7 mouse cellular contexts compared by ENCODE assay signal in genomic region chr12:8923125-8923410, GRCm38 (mm10). TPM values are rescaled to one million over a fixed set of nuclear protein-coding genes. Genes with fewer than 3 reads are reported as not detected.
DNase-seq lines count a peak whose midpoint lies in the region; ATAC-seq and TF ChIP-seq lines count a peak whose summit lies in the region.

No protein-coding gene starts in this region.

- WGBS in thymus, adult 2 months = 9% methylated on average over 5 of the region's 5 CpGs
- WGBS in heart, embryonic 12.5 days = 17% methylated on average over 5 of the region's 5 CpGs
- 25% methylated on average over 5 of the region's 5 CpGs for WGBS in liver, adult 2 months
- 31% methylated on average over 5 of the region's 5 CpGs for WGBS in neural tube, embryonic 14.5 days

- peak; percentile 16 for DNase-seq in thymus, adult 2 months
- DNase-seq in thymus, postnatal 36 days = no peak
- DNase-seq in liver, adult 2 months (ENCODE audit: extremely low read depth, low read depth, low spot score) = no peak
- DNase-seq in layer of hippocampus, postnatal 36 days = no peak

- H3K4me2 ChIP-seq in heart, embryonic 12.5 days = peak overlapping the region; percentile 95
- H3K4me2 ChIP-seq in neural tube, embryonic 14.5 days (ENCODE audit: low read depth, low read length) = peak overlapping the region; percentile 72

- TF ChIP-seq CTCF in thymus, adult 2 months (IDR thresholded peaks at IDR 0.05; ENCODE audit: borderline replicate concordance, control insufficient read depth, extremely low read depth, insufficient read depth, low read length, poor library complexity) = no peak
- TF ChIP-seq CTCF in cortical plate, adult 2 months (IDR thresholded peaks at IDR 0.05; ENCODE audit: extremely low read depth, insufficient read depth, low read length) = no peak
- TF ChIP-seq CTCF in liver, adult 2 months (IDR thresholded peaks at IDR 0.05; ENCODE audit: low read depth, low read length) = no peak

- H3K79me2 ChIP-seq in liver, adult 2 months (ENCODE audit: control insufficient read depth, insufficient read depth, low read length) = peaks cover 21% of the 10 kb centered on the region; the same call in 1 of the 2 replicates

- H3K4me1 ChIP-seq in thymus, adult 2 months (replicated peaks; ENCODE audit: control insufficient read depth, insufficient read depth, low read length) = peaks cover 4% of the 10 kb centered on the region
- H3K4me1 ChIP-seq in cortical plate, adult 2 months (ENCODE audit: control insufficient read depth, insufficient read depth, low read length) = peaks cover 4% of the 10 kb centered on the region
- H3K4me1 ChIP-seq in heart, embryonic 12.5 days (replicated peaks) = peaks cover 40% of the 10 kb centered on the region
- H3K4me1 ChIP-seq in liver, adult 2 months (ENCODE audit: control insufficient read depth, insufficient read depth, low read length) = peaks cover 18% of the 10 kb centered on the region
- H3K4me1 ChIP-seq in neural tube, embryonic 14.5 days (ENCODE audit: control insufficient read depth, insufficient read depth, low read length) = peaks cover 22% of the 10 kb centered on the region

- peak overlapping the region; percentile 78 for H3K4me3 ChIP-seq in thymus, adult 2 months (ENCODE audit: control insufficient read depth, insufficient read depth, low read length)
- peak overlapping the region; percentile 63 for H3K4me3 ChIP-seq in cortical plate, adult 2 months (ENCODE audit: insufficient read depth, low read length)
- H3K4me3 ChIP-seq in heart, embryonic 12.5 days = peak overlapping the region; percentile 75
- H3K4me3 ChIP-seq in liver, adult 2 months (ENCODE audit: insufficient read depth, low read depth, low read length) = peak overlapping the region; percentile 95
- H3K4me3 ChIP-seq in neural tube, embryonic 14.5 days (ENCODE audit: low read depth, low read length) = peak overlapping the region; percentile 81

- H3K27me3 ChIP-seq in thymus, adult 2 months (ENCODE audit: control insufficient read depth, insufficient read depth, low read length) = no peaks in the 10 kb centered on the region
- H3K27me3 ChIP-seq in heart, embryonic 12.5 days (replicated peaks) = no peaks in the 10 kb centered on the region
- no peaks in the 10 kb centered on the region for H3K27me3 ChIP-seq in liver, adult 2 months (ENCODE audit: control insufficient read depth, insufficient read depth, low read length)
- no peaks in the 10 kb centered on the region for H3K27me3 ChIP-seq in neural tube, embryonic 14.5 days (ENCODE audit: control insufficient read depth, insufficient read depth, low read length)

- ATAC-seq in heart, embryonic 12.5 days (ENCODE audit: insufficient number of reproducible peaks, low FRiP score) = no peak
- ATAC-seq in neural tube, embryonic 14.5 days (ENCODE audit: low read depth) = no peak

- peak overlapping the region; percentile 87 for H3K9ac ChIP-seq in heart, embryonic 12.5 days
- peak overlapping the region; percentile 65 for H3K9ac ChIP-seq in liver, adult 2 months (ENCODE audit: low read depth, low read length)
- H3K9ac ChIP-seq in neural tube, embryonic 14.5 days (replicated peaks; ENCODE audit: low read depth, low read length) = peak overlapping the region; percentile 89

- H3K9me3 ChIP-seq in heart, embryonic 12.5 days (replicated peaks) = no peaks in the 10 kb centered on the region
- H3K9me3 ChIP-seq in neural tube, embryonic 14.5 days (ENCODE audit: control insufficient read depth, low read length) = no peaks in the 10 kb centered on the region

- peak overlapping the region; percentile 32; the same call in 1 of the 2 replicates for H3K27ac ChIP-seq in thymus, adult 2 months (ENCODE audit: control insufficient read depth, insufficient read depth, low read length)
- no peak overlapping the region for H3K27ac ChIP-seq in cortical plate, adult 2 months (ENCODE audit: insufficient read depth, low read length)
- peak overlapping the region; percentile 30 for H3K27ac ChIP-seq in heart, embryonic 12.5 days (ENCODE audit: poor library complexity, severe bottlenecking)
- H3K27ac ChIP-seq in liver, adult 2 months (replicated peaks; ENCODE audit: insufficient read depth, low read depth, low read length) = peak overlapping the region; percentile 97
- no peak overlapping the region for H3K27ac ChIP-seq in neural tube, embryonic 14.5 days (ENCODE audit: low read depth, low read length)

- H3K36me3 ChIP-seq in thymus, adult 2 months (ENCODE audit: control insufficient read depth, insufficient read depth, low read length) = 0 out of 2 replicates have a peak, but pooled peaks cover 4% of the 10 kb centered on the region
- H3K36me3 ChIP-seq in heart, embryonic 12.5 days = peaks cover 7% of the 10 kb centered on the region
- H3K36me3 ChIP-seq in liver, adult 2 months (ENCODE audit: control insufficient read depth, insufficient read depth, low read length) = peaks cover 1% of the 10 kb centered on the region
- H3K36me3 ChIP-seq in neural tube, embryonic 14.5 days (ENCODE audit: control insufficient read depth, insufficient read depth, low read length) = no peaks in the 10 kb centered on the region

- no peak for TF ChIP-seq POLR2A in thymus, adult 2 months (IDR thresholded peaks at IDR 0.05; ENCODE audit: control insufficient read depth, extremely low read depth, insufficient read depth, low read length, poor library complexity)
- no peak for TF ChIP-seq POLR2A in cortical plate, adult 2 months (IDR thresholded peaks at IDR 0.05; ENCODE audit: extremely low read depth, insufficient read depth, low read length)
- TF ChIP-seq POLR2A in liver, adult 2 months (IDR thresholded peaks at IDR 0.05; ENCODE audit: extremely low read depth, insufficient read depth, low read length) = no peak

RNA-seq across cellular contexts. Expression of gene Laptm4a, which starts 1.6 kb away (rescaled TPM):
- 109 and 138 TPM in 2 replicates for polyA plus RNA-seq in thymus, adult 2 months (2012; rRNA removed)
- polyA plus RNA-seq in cortical plate, adult 2 months (2012; rRNA removed) = 240 and 242 TPM in 2 replicates
- 295 and 302 TPM in 2 replicates for polyA plus RNA-seq in heart, embryonic 12.5 days (2016; fragmentation: Nextera tagmentation; extraction: Ambion mirVana)
- total RNA-seq in liver, adult 2 months (2014; rRNA removed) = 197 and 202 TPM in 2 replicates
- polyA plus RNA-seq in liver, adult 2 months (2012; rRNA removed) = 155 TPM in 2 replicates
- 61.1 and 200 TPM in 2 replicates for polyA plus RNA-seq in neural tube, embryonic 14.5 days (2014; fragmentation: Nextera tagmentation; extraction: Ambion mirVana)
- 100 to 1,000 TPM; 211 to 225 TPM for total RNA-seq in layer of hippocampus, postnatal 36 days (2021)

RNA-seq across cellular contexts. Expression of gene Matn3, which starts 24.7 kb away (rescaled TPM):
- polyA plus RNA-seq in thymus, adult 2 months (2012; rRNA removed) = 0.06 and 0.15 TPM in 2 replicates
- 0.04 and 0.08 TPM in 2 replicates for polyA plus RNA-seq in cortical plate, adult 2 months (2012; rRNA removed)
- 0.77 and 0.78 TPM in 2 replicates for polyA plus RNA-seq in heart, embryonic 12.5 days (2016; fragmentation: Nextera tagmentation; extraction: Ambion mirVana)
- not detected in 2 replicates for total RNA-seq in liver, adult 2 months (2014; rRNA removed)
- not detected in 2 replicates for polyA plus RNA-seq in liver, adult 2 months (2012; rRNA removed)
- 0.07 and 0.17 TPM in 2 replicates for polyA plus RNA-seq in neural tube, embryonic 14.5 days (2014; fragmentation: Nextera tagmentation; extraction: Ambion mirVana)
- total RNA-seq in layer of hippocampus, postnatal 36 days (2021) = not detected

RNA-seq across cellular contexts. Expression of gene Wdr35, which starts 50.6 kb away (rescaled TPM):
- polyA plus RNA-seq in thymus, adult 2 months (2012; rRNA removed) = 1.6 and 1.8 TPM in 2 replicates
- polyA plus RNA-seq in cortical plate, adult 2 months (2012; rRNA removed) = 20.3 and 20.8 TPM in 2 replicates
- polyA plus RNA-seq in heart, embryonic 12.5 days (2016; fragmentation: Nextera tagmentation; extraction: Ambion mirVana) = 14.6 and 15.6 TPM in 2 replicates
- total RNA-seq in liver, adult 2 months (2014; rRNA removed) = 2.9 and 3.0 TPM in 2 replicates
- 0.36 and 0.59 TPM in 2 replicates for polyA plus RNA-seq in liver, adult 2 months (2012; rRNA removed)
- 19.6 and 21.7 TPM in 2 replicates for polyA plus RNA-seq in neural tube, embryonic 14.5 days (2014; fragmentation: Nextera tagmentation; extraction: Ambion mirVana)
- 10 to 100 TPM; 43.8 to 44.5 TPM for total RNA-seq in layer of hippocampus, postnatal 36 days (2021)

Comparison
In these comparisons a context has a peak if more than half of its experiments do, and no peak if none do; other contexts are left out.
1. H3K27ac ChIP-seq: peak in thymus, adult 2 months (single experiment), heart, embryonic 12.5 days (single experiment) and liver, adult 2 months (single experiment); none in cortical plate, adult 2 months (single experiment) and neural tube, embryonic 14.5 days (single experiment).
2. Peak in every context shown above with its lines, with median percentiles within 50 percentile points of each other: H3K4me3 ChIP-seq and H3K9ac ChIP-seq.